Mouse (Mus musculus): ENCODE measurements around the gene Cox17. TPM values are rescaled to one million over a fixed set of nuclear protein-coding genes. Genes with fewer than 3 reads are reported as not detected.
"Not testable (repeated sequence)": the region's sequence is repeated elsewhere in the genome, so short reads cannot be mapped to it uniquely, and the experiment has no call there.

The Cox17 gene
- total RNA-seq, 2 experiments from 2014 or later = 131 to 133 TPM

- TF ChIP-seq CTCF (IDR thresholded peaks at IDR 0.05) = no peak
- Histone ChIP-seq H3K4me3 (no peak overlapping the region), H3K27ac (no peak overlapping the region)
- intact Hi-C loops (cut with DNase I) = no loop called here
- DNase-seq (ENCODE audit: extremely low spot score in 1 of 2, low spot score in 2 of 2) = no peak
Observed at GRCm38 (mm10) chr16:38324311-38324710, 22.5 kb upstream of the Cox17 start.

GRCm38 (mm10) chr16:38326778-38327397, 19.9 kb upstream of the Cox17 start:
- intact Hi-C loops (cut with DNase I) = no loop called here
- Histone ChIP-seq H3K4me3 (no peak overlapping the region), H3K27ac (no peak overlapping the region)
- TF ChIP-seq CTCF (IDR thresholded peaks at IDR 0.05) = no peak
- no peak for DNase-seq (ENCODE audit: extremely low spot score in 1 of 2, low spot score in 2 of 2)

GRCm38 (mm10) chr16:38329340-38329739, 17.5 kb upstream of the Cox17 start:
- no peak overlapping the region for H3K27ac ChIP-seq
- H3K4me3 ChIP-seq = no peak overlapping the region
- no peak; the same call in 1 of the 2 replicates for TF ChIP-seq CTCF (IDR thresholded peaks at IDR 0.05)
- intact Hi-C loops (cut with DNase I) = no loop called here
- no peak for DNase-seq (ENCODE audit: extremely low spot score in 1 of 2, low spot score in 2 of 2)

GRCm38 (mm10) chr16:38334431-38334830, 12.4 kb upstream of the Cox17 start:
- Histone ChIP-seq H3K27ac (no peak overlapping the region), H3K4me3 (no peak overlapping the region)
- TF ChIP-seq CTCF (IDR thresholded peaks at IDR 0.05) = no peak
- intact Hi-C loops (cut with DNase I) = no loop called here
- no peak for DNase-seq (ENCODE audit: extremely low spot score in 1 of 2, low spot score in 2 of 2)

GRCm38 (mm10) chr16:38338077-38338476, 8.7 kb upstream of the Cox17 start:
- intact Hi-C loops (cut with DNase I); H3K27ac ChIP-seq; H3K4me3 ChIP-seq; DNase-seq (ENCODE audit: extremely low spot score in 1 of 2, low spot score in 2 of 2): not testable (repeated sequence)
- peak; percentile 34 for TF ChIP-seq CTCF (IDR thresholded peaks at IDR 0.05)

- intact Hi-C loops (cut with DNase I) = no loop called here
- Histone ChIP-seq H3K27ac (peak within 1 kb of the TSS; percentile 56), H3K4me3 (peak within 1 kb of the TSS; percentile 53)
- TF ChIP-seq CTCF (IDR thresholded peaks at IDR 0.05) = no peak
- peak; percentile 72 to 75 for DNase-seq (ENCODE audit: extremely low spot score in 1 of 2, low spot score in 2 of 2)
Observed at GRCm38 (mm10) chr16:38341396-38342324, 5.1 kb upstream of the Cox17 start, which contains the start of gene Maats1. Gene Maats1 (minus strand): TSS chr16:38342143.

- intact Hi-C loops (cut with DNase I) = no loop called here
- peak; percentile 38 for TF ChIP-seq CTCF (IDR thresholded peaks at IDR 0.05)
- DNase-seq (ENCODE audit: extremely low spot score in 1 of 2, low spot score in 2 of 2) = no peak
- Histone ChIP-seq H3K27ac (no peak overlapping the region), H3K4me3 (no peak overlapping the region)
Observed at GRCm38 (mm10) chr16:38344941-38345725, 1.7 kb upstream of the Cox17 start.

GRCm38 (mm10) chr16:38347588-38347987, 797 bp downstream of the Cox17 start:
- intact Hi-C loops (cut with DNase I) = loop anchor here (2.0 kb wide), 2 partner anchors 105 to 159 kb away; partner anchors contain the start of gene Adprh
- DNase-seq (ENCODE audit: extremely low spot score in 1 of 2, low spot score in 2 of 2) = no peak
- TF ChIP-seq CTCF (IDR thresholded peaks at IDR 0.05) = no peak
- Histone ChIP-seq H3K4me3 (peak overlapping the region; percentile 74), H3K27ac (peak overlapping the region; percentile 87; the same call in 1 of the 2 replicates)

GRCm38 (mm10) chr16:38348217-38348761, 1.5 kb downstream of the Cox17 start:
- no peak for TF ChIP-seq CTCF (IDR thresholded peaks at IDR 0.05)
- H3K27ac ChIP-seq = no peak overlapping the region
- no peak for DNase-seq (ENCODE audit: extremely low spot score in 1 of 2, low spot score in 2 of 2)
- intact Hi-C loops (cut with DNase I) = no loop called here
- H3K4me3 ChIP-seq = no peak overlapping the region

GRCm38 (mm10) chr16:38349881-38350280, 3.1 kb downstream of the Cox17 start:
- Histone ChIP-seq H3K4me3 (no peak overlapping the region), H3K27ac (no peak overlapping the region)
- TF ChIP-seq CTCF (IDR thresholded peaks at IDR 0.05) = no peak
- intact Hi-C loops (cut with DNase I) = no loop called here
- DNase-seq (ENCODE audit: extremely low spot score in 1 of 2, low spot score in 2 of 2) = no peak

- intact Hi-C loops (cut with DNase I) = no loop called here
- Histone ChIP-seq H3K4me3 (no peak overlapping the region), H3K27ac (no peak overlapping the region)
- no peak for TF ChIP-seq CTCF (IDR thresholded peaks at IDR 0.05)
- DNase-seq (ENCODE audit: extremely low spot score in 1 of 2, low spot score in 2 of 2) = no peak
Observed at GRCm38 (mm10) chr16:38350361-38350855, 3.6 kb downstream of the Cox17 start.

All from left cerebral cortex, adult 2 months (tissue).